Mouse (Mus musculus) frontal cortex, postnatal 14 days (tissue): Measurements from ENCODE around the gene Fgfr2.

Experiments
- DNase-seq, 2 experiments: peaks; one replicate each; pipeline ENCODE4 v3.0.0; 2022; ENCODE audit warnings: low spot score in 2 of 2

Gene Fgfr2

DNA sequence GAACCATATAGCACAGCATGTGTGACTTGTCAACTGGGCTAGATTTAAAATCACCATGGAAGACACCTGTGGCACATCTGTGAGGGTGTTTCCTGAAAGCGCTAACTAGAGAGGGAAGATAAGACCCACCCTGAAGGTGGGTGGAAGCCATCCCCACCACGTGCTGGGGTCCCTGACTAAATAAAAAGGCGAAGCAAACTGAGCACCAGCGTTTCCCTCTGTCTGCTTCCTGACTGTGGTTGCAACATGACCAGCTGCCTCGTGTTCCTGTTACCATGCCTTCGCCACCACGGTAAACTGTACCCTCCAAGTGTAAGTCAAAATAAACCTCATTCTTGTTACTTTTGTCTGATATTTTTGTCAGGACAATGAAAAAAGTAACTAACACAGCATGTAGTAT, 819.2 kb downstream of the Fgfr2 start:
- no peak for DNase-seq

DNA sequence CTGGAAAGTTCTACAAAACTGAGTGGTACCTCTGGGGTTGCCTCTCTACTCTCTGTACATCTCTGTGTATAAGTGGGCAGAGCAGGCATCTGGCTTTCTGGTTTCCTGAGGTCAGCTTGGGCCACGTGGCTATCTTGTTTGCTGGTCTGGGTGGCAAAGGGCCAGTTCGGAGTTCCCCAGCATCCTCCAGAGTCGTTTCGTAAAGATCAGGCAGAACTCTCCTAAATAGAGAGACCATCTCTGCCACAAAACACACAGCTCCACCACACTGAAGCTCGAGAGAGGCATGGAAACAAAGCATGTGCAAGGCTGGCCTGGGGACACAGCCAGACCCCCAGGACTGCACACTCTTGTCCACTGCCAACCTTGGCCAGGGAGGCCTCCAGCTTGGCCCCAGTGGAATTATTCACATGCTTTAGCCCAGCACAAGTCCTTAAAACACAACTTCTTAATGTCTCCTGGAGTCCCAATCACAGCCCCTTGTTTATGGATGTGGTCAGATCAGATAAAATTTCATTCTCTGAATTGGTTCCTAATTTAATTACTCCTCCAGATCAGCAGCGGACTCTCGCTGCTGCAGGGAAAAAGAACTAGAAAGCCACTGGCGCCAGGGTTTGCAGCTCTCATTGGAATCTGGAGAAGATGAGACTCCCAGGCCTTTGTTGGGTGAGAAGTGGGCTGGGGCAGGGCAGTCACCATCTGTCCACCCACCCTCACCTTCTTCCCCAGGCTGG, 820.5 kb downstream of the Fgfr2 start:
- no peak for DNase-seq

DNA sequence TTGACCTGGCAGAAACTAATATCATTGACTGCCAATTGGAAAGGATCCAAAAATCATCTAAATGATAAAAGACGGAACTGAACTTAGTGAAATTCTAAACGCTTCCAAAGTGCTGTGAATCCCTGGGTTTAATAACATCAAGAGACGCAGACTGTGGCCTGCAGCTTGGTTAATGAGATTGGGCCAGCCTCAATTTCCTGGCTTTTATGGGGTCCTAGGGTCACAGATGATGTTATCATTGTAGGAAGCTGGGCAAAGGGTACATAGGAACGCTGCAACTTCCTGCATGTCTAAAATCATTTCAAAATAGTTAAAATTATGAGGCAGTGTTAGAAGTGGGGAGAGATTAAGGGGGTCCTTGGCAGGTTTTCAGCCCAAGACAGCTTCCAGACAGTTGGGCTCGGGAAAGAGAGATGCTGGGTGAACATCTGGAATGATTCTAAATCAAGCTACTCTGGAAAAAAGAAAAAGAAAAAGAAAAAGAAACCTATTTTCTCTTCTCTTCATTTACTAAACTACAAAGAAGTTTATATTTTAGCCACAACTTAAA, 823.4 kb downstream of the Fgfr2 start:
- no peak for DNase-seq

DNA sequence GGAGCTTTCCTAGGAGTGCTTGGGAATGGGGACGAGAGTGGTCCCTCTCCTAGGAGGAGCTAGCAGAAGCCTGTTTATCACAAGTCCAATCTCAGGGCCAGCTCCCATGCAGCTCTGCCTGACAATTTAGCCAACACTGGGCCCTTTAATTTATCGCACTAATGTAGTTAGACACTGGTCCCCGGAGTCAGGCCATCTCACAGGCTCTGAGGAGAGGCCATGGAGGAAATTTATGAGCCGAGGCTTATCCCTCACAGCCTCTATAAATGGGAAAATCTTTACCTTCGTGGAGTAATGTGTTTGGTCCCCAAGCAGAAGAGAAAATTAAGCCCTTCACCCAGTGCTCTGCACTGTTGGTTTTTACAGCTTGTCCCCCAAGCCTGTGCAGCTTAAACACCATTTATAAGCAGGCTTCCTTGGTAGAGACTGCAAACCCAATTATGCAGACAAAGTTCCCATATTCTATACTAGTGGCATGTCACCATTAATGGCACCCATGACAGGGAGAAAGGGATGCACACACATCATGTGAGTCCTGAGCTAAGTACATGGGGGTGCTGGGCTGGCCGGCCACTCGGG, 824.6 kb downstream of the Fgfr2 start:
- no peak for DNase-seq

DNA sequence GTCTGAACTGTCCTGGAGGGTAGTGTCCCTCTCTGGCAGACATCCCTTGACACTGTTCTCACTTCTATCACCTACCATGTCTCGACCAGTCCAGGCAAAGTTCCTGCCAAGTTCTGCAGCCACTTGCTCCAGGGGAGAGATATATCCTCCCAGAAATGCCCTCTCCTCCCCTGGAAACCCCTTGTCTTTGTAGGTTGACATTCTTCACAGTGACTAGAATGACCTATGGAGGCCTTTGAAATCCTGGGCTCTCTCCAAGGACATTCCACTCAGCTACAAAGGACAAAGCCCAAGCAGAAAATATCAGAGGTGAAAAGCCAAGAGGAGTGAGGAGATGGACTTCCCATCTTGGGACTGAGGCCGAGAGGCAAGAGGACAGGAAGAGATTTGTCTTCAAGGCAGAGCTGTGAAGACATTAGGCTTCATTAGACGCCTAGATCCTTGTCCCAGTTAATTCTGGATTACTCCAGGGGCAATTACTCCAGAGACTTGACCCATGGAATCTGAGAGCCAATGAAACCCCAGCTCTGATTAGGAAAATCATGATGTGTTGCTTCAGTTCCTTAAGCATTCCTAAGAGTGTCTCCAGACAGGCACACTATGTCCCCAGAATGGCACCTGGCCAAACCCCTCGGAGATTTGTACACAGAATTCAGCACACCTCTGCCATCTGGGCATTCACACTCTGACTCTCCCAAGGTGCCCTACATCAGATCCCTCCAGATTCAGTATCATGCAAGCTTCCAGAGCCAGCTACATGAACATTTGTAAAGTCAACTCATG, 826.3 kb downstream of the Fgfr2 start:
- DNase-seq: no peak

DNA sequence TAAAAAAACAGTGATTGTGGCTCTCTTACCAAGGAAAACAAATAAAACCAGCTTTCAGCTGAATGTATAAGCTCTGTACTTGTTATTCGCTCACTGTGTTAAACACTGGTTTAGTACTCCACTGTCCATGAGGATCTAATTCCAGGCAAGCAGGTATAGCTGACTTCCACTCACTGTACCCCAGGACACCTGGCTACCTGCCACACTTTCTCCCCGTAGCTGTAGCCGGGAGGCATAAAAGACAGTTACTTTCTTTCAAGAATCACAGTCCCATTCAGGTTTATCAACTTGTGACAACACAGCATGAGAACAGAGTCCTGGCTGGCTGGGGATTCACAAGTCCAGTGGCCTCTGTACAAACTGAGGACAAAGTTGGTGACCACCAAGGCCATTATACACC, 827.0 kb downstream of the Fgfr2 start:
- DNase-seq: no peak

DNA sequence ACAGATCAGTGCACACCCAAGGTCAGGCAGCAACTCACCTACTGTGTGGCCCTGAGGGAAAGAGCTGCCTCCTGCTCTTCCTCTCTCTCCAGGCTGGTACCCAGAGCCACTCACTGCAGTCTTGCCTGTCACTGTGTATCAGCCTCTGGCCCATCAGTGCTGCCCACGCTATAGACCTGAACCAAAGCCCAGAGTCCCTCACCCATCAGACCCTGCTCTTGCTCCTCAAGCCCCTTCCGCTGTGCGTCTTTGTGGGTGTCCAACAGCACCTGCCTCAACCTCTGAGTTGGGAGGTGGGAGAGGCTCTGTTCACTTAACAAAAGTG, 835.8 kb downstream of the Fgfr2 start:
- DNase-seq: no peak

DNA sequence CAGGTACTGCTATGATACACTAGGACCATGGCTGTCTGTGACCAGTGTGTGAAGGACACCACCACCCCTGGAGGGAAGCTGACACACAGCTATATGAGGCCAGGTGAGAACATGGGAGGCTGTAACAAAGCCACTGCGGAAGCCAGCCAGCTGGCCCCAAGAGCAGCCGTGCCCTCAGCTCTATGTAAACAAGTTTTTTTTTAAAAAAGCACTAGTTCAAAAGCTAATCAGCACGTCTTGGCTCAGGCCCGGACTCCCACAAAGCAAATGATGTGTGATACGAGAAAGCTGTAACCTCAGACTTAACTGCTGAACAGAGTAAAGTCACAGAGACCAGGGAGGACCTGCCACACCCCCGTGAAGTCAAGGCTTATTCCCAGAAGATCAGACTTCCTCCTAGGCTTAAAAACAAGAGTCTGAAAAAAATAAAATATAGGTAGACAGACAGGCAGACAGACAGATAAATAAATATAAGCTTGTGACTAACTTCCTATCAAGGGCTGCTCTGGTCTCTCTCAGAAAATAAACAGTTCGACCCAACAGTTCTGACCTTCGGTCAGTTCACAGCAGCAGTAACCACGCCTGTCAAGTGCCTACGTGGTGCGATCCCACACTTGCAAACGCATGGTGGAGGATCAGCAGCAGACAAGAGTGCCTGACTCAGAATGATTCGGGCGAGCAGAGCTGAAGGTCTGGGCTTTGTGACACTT, 836.4 kb downstream of the Fgfr2 start:
- no peak for DNase-seq

DNA sequence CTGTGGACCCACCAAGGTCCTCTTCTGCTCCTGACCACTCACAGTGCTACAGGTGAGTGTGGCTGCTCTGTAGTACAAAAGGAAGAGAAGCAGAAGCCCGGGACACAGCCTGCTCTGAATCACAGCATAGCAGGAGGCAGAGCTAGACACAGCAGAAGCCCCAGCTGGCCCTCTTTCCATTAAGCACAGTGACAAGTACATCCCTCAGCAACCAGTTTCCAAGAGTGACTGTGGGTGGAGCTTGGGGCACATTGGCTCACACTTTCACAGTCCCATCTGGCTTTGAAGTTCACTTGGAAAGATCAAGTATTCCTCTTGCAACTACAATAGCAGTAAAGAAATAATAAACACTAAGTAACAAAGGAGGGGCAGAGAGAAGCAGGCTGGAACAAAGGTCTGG, 838.4 kb downstream of the Fgfr2 start:
- DNase-seq: no peak

DNA sequence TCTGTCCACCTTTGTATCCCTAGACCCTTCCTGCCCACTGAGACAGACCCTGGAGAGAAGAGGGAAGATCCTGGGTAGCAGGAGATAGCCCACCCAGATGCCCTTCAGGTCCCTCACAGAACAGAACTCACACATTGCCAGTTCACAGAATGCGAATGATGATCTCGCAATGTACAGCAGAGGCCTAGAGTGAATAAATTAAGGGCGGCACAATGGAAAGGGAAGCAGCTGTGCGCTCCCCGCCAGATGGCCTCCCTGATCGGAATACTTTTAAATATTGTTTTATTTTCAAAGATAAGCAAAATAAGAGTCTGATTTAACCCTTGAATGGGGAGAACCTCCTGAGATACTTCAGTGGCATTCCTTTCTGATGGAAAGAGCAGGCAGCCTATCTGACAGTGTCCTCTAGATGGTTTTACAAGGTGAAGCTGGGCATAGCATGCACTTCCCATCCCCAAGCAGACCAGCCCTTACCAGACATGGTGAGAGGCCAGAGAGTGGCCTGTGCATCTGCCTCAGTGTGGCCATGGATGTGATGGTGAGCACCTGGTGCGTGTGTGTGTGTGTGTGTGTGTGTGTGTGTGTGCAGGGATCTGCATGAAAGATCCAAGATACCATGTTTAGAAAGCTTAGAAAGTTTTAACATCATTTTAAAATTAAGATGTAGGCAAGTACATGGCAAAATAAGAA, 839.0 kb downstream of the Fgfr2 start:
- DNase-seq: no peak

DNA sequence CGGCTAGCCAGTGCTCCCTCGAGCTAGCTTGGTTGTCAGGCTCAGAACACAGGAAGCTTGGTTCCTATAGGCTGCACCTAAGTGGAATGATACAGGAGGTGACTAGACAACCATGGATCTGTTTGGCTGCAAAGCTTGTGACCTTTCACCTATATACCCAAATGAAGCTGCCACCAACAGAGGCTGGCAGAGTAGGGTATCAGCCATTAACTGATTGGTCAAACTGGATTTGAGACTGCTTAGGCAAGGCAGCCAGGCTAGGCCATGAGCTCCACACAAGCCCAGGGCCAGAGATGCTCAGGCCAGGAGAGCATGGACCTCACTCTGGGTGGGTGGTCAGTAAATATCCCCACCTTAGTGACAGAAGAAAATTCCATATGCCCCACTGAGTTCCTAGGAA, 840.6 kb downstream of the Fgfr2 start:
- no peak for DNase-seq

DNA sequence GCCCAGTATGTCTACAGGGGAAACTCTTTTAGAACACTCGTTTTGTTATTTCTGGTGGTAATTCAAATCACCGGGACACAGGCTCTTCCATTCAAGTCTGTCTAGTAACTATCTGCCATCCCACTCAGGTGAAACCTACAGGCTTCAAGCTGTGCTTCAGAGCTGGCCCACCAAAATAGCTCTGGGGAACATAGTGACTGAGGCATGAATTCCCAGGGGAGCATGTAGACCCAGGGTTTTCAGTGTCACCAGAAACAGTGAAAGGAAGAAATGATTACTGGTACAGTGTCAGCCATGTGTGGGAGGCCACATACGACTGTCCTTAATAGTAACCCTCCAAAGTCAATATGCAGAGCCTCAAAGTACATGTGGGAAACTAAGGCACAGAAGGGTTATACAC, 841.0 kb downstream of the Fgfr2 start:
- no peak for DNase-seq

DNA sequence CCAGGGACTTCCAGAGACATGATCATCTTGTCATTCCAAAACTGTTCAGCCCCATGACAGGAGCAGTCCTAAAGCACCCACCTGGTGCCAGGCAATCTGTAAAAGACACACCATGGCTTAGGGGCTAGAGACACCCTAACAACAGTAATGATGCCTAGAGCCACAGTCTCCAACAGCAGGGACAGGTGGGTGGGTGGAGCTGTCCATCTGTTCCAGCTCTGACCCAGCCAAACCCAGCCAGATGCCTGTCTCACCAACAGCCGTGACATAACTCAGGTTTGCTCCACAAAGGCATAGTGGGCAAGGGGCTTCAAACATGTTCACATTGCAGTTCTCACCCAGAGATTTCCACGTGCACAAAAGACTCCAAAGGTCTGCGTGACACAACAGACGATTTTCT, 841.4 kb downstream of the Fgfr2 start:
- no peak for DNase-seq

DNA sequence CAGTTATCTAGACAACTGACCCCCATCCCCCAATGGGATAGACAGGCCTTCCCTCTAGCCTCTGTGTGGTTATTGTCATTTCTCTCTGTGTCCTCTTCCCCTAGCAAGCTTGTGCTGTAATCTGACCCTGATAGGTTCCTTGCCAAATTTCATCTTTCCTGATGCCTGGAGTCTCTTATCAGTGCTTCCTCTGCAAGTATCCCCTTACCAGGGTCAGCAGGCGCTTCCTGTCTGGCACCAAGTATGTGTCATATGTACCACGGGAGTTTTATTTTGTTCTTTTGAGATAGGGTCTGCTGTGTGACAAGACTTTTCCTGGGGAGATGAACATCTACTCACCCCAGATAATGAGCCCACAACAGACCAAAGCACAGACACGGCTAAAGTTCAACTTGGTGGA, 844.5 kb downstream of the Fgfr2 start:
- DNase-seq: no peak

DNA sequence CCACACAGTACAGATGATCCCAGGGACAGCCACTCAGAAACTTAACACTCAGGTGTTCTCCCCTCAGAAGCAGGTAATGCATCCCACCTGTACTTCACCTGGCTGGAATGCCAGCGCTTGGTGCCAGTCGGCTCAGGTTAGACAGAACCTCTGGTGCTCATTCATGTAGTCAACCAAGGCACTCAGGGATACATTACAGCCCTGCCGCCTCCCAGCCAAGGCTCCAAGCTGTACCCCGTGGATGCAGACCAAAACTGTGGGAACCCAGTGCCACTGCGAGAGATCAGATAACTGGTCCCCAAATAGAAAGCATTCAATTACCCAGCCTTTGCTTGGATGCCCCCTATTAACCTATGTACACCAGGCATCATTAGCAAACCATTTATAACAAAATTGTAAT, 846.9 kb downstream of the Fgfr2 start:
- no peak for DNase-seq

DNA sequence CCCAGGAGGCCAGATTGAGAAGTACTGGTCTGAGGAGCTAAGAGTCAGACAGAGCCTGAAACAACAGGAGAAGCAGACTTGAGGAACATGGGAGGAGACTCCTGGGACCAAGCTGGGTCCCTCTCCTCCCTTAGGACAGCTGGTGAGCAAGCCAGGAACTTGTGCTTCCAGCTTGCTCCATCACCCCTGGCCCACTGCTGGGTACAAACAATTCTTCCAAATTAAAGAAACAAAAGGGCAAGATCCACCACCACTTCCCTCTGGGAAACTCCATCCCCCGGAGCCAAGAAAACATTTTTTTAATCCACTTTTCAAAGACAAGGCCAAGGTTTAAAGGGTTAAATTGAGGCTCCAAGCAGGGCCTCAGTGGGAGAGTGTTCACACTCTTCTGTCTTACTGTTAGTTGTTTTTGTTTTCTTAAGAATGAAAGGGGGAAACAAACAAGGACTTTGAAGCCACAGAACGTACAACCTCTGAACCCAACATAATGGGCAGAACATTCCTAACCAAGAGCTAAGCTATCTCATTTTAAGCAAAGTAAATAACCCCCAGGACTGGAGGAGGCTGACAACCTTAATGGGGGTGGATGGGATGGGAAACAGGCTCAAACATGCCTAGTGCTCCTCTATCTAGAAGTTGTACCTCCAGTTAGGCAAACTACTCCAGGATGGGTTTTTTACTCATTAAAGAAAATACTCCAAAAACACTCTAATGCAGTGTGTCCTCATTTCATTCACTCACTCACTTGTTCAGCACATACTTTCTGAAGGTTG, 849.2 kb downstream of the Fgfr2 start:
- no peak for DNase-seq

DNA sequence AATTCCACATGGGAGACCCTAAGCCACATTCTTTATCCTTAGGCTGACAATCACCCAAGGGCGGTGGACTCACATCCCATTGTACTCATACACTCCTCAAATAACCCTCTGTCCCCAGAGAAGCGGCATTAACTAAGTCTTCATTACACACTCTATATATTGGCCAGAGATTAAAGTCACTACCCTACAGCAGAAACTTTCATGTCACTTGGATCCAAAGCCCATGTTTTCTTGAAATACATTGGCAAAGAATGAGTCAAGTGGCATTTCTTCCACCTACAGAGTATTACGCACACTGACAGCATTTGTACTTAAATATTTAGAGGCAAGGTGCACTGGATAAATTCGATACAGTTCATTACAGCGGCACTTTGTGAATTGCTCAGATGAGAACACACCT, 850.2 kb downstream of the Fgfr2 start:
- DNase-seq: no peak

DNA sequence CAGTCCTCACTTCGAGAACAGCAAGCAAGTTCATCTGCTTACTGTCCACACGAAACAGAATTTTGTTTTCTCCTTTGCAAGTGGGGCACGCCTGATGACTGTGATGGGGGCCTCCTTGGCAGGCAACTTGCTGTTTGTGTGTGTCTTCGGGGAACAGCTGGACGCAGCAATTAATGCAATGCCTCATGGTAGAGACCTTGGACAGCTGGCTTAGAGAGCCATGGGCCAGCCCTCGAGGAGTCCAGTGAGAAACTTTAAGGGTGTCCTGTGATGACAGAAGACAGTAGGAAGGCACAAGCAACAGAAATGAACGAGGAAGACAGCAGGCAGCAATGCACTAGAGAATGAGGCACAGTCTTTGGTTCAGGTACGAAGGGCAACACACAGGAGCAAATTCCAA, 852.8 kb downstream of the Fgfr2 start:
- DNase-seq: no peak

DNA sequence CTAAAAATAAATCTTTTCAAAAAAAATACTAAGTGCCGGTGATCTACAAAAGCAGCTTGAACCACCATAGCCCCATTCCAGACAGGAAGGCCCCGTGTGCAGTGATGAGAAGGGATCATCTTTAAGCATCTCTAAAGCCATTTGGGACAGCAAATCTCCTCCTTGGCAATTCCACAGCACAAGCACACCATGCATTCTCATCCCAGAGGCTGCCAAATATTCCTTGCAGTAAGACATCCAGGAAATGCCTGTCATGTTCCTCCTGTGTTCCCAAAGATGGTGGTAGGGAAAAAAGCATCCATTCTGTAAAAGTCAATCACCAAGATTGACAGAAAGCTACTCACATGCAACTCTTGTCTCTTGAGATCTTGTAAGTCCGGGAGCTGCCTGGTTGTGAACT, 853.5 kb downstream of the Fgfr2 start:
- no peak for DNase-seq

DNA sequence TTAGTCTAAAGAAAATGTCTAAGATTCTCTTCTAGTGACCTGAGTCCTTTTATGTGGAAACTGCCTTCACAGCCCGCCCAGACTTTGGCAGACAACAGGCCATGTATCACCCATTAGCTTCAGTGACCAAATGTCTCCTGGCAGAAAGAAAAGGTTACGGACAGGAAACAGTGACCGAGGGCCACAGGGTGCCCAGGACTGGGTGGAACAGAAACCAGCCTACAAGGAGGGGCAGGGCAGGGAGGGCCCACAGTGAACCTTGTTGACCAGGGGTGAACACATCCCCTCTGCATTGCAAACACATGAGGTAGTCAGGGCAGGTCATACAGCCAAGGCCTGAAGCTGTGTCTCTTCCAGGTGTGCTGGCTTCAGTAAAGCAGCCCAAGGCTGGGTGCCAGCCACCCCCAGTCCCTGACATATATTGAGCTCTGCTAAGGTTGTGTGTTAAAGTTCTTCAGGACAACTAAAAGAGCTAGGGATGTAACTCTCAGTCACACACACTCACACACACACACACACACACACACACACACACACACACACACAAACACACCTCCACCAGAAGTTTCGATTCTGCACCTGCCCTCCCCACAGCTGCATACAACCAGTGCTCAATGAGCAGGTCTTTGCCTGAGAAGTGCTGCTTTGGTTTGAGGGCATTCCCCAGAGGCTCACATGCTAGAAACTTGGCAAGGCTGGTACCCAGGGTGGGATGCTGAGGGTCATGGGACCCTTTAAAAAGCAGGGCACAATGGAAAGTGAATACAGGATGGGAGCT, 855.2 kb downstream of the Fgfr2 start:
- no peak for DNase-seq
